Mouse (Mus musculus) hindbrain, embryonic 10.5 days (tissue): ENCODE results near the gene Hist1h2an. TPM values are rescaled to one million over a fixed set of nuclear protein-coding genes. Genes with fewer than 3 reads are reported as not detected.
"Not testable (repeated sequence)": the region's sequence is repeated elsewhere in the genome, so short reads cannot be mapped to it uniquely, and the experiment has no call there.

Experiments used
- DNase-seq: peaks from one replicate; pipeline ENCODE4 v3.0.0-alpha.2; 2017; ENCODE audit warnings: low spot score
- H3K27ac ChIP-seq: fragments of 300-500 bp; sonication (generic); 2 replicates; pipeline ENCODE4 v1.5.1; 2016; ENCODE audit warnings: mild to moderate bottlenecking, moderate library complexity
- H3K27me3 ChIP-seq: fragments of 300-500 bp; sonication (generic); 2 replicates; pipeline ENCODE4 v1.6.1; 2016; ENCODE audit warnings: mild to moderate bottlenecking; ENCODE audit not compliant: poor library complexity, insufficient read depth, severe bottlenecking
- H3K36me3 ChIP-seq: fragments of 300-500 bp; sonication (generic); 2 replicates; pipeline ENCODE4 v1.6.1; 2016; ENCODE audit warnings: mild to moderate bottlenecking, moderate library complexity
- H3K4me1 ChIP-seq: fragments of 300-500 bp; sonication (generic); replicated peaks from 2 replicates; pipeline ENCODE4 v1.6.1; 2016; ENCODE audit warnings: mild to moderate bottlenecking
- H3K4me3 ChIP-seq: fragments of 300-500 bp; sonication (generic); 2 replicates; pipeline ENCODE4 v1.5.1; 2016; ENCODE audit warnings: mild to moderate bottlenecking, moderate library complexity
- H3K9me3 ChIP-seq: fragments of 300-500 bp; sonication (generic); 2 replicates; pipeline ENCODE4 v1.6.1; 2016; ENCODE audit warnings: mild to moderate bottlenecking, moderate library complexity
- WGBS: fragments of 180-500 bp; shearing (Covaris S2); methylation state at CpG from one replicate; pipeline ENCODE4 v1.1.7; 2016; 5-methylcytosine and 5-hydroxymethylcytosine counted together
- polyA plus RNA-seq: library from polyadenylated mRNA; unstranded; fragments of >200 nt; fragmentation: Nextera tagmentation; extraction: Ambion mirVana; gene quantifications from 2 replicates; pipeline ENCODE4 v1.2.1, GENCODE M21; 2016

The Hist1h2an gene
- polyA plus RNA-seq, 1 experiment from 2014 or later: 11.4 TPM

DNA sequence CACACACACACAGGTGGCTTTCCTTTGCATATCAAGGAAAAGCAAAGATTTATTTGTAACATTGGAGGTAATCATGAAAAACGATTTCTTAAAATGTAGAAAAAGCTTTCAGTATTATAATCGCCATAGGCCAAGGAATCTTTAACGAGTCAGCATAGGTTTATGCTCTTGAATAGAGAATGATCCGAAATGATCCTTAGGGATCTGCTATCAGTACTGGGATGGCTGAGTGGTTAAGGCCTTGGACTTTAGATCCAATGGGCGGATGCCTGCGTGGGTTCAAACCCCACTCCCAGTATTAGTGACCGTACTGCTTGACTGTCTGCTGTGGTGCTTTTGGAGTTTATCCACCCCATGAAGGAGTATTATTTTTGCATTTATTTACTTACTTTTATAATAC, 8.6 kb upstream of the Hist1h2an start:
- H3K4me1 ChIP-seq: peaks cover 6% of the 10 kb centered on the region
- DNase-seq: no peak
- no peaks in the 10 kb centered on the region for H3K36me3 ChIP-seq
- H3K9me3 ChIP-seq: no peaks in the 10 kb centered on the region
- no peak overlapping the region for H3K4me3 ChIP-seq
- no peak overlapping the region for H3K27ac ChIP-seq
- WGBS: 92% methylated on average over 7 of the region's 7 CpGs
- H3K27me3 ChIP-seq: no peaks in the 10 kb centered on the region

GRCm38 (mm10) chr13:21790601-21791283, 3.7 kb upstream of the Hist1h2an start:
- peaks cover 35% of the 10 kb centered on the region for H3K4me1 ChIP-seq
- no peaks in the 10 kb centered on the region; the same call in 1 of the 2 replicates for H3K27me3 ChIP-seq
- peak; percentile 40 for DNase-seq
- H3K9me3 ChIP-seq: no peaks in the 10 kb centered on the region
- H3K4me3 ChIP-seq: peak overlapping the region; percentile 39
- H3K36me3 ChIP-seq: no peaks in the 10 kb centered on the region
- WGBS: 6% methylated on average over 18 of the region's 18 CpGs
- H3K27ac ChIP-seq: peak overlapping the region; percentile 78

DNA sequence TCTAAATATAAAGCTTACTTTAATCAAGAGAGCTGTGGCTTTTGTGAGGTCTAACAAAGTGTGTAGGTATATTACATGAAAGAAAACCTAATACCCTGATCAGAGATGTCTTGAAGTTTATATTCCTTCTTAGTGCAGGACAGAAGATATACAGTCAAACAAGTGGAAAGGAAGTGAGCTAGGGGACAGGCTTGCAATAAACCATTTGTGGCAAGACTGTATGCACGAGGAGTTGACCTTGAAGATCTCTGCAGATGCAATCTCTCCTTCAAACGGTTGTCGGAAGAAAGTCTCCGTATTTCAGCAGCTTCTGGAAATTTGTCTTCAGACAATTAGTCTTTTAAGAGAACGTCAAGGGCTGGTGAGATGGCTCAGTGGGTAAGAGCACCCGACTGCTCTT, 2.9 kb upstream of the Hist1h2an start:
- Histone ChIP-seq H3K9me3 (no peaks in the 10 kb centered on the region), H3K27ac (no peak overlapping the region), H3K36me3 (no peaks in the 10 kb centered on the region), H3K4me3 (no peak overlapping the region), H3K4me1 (peaks cover 39% of the 10 kb centered on the region), H3K27me3 (no peaks in the 10 kb centered on the region; the same call in 1 of the 2 replicates)
- 65% methylated on average over 6 of the region's 6 CpGs for WGBS
- DNase-seq: no peak

GRCm38 (mm10) chr13:21787760-21788593, 959 bp upstream of the Hist1h2an start:
- peak overlapping the region; percentile 45 for H3K4me3 ChIP-seq
- H3K27me3 ChIP-seq: no peaks in the 10 kb centered on the region; the same call in 1 of the 2 replicates
- H3K36me3 ChIP-seq: no peaks in the 10 kb centered on the region
- no peak for DNase-seq
- WGBS: 13% methylated on average over 17 of the region's 21 CpGs
- H3K9me3 ChIP-seq: no peaks in the 10 kb centered on the region
- peaks cover 48% of the 10 kb centered on the region for H3K4me1 ChIP-seq
- peak overlapping the region; percentile 88 for H3K27ac ChIP-seq

DNA sequence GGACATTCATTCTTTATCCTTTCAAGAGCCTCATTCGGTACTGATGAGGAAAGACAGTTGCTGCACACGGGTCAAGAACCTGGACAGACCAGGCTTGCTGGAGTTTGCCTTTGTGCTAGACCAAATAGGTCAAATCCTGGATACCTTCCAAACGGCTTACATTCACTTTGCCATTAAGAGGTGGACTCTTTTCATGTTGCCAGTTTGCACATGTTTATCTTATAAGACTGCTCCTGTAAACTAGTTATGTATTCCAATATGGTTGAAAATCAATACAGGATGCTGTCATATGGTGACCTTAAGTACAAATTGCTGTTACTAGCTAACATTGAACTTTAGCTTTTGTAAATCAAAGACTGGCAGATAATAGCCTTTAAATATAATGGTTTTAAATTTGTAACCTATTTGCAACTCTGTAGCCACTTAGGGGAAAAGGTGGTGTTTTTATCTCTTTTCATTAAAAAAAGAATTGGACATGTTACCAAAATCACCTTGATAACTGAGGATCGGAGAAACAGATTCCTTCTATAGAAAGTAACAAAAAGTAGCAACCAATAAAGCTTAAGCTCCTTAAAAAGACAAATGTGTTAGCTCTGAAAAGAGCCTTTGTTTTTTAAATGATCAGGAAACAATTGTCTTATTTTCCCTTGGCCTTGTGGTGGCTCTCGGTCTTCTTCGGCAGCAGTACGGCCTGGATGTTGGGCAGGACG, 674 bp downstream of the Hist1h2an start:
- Histone ChIP-seq H3K4me3 (peak overlapping the region; percentile 51), H3K27ac (peak overlapping the region; percentile 91), H3K36me3 (no peaks in the 10 kb centered on the region), H3K9me3 (no peaks in the 10 kb centered on the region), H3K4me1 (peaks cover 57% of the 10 kb centered on the region), H3K27me3 (no peaks in the 10 kb centered on the region; the same call in 1 of the 2 replicates)
- WGBS: 6% methylated on average over 8 of the region's 8 CpGs
- peak; percentile 29 for DNase-seq

GRCm38 (mm10) chr13:21784311-21784710, 2.7 kb downstream of the Hist1h2an start:
- DNase-seq: no peak
- Histone ChIP-seq H3K9me3 (no peaks in the 10 kb centered on the region), H3K4me1 (peaks cover 65% of the 10 kb centered on the region), H3K27ac (peak overlapping the region; percentile 95), H3K4me3 (peak overlapping the region; percentile 58), H3K36me3 (no peaks in the 10 kb centered on the region), H3K27me3 (no peaks in the 10 kb centered on the region)
- 22% methylated on average over 6 of the region's 6 CpGs for WGBS

GRCm38 (mm10) chr13:21783734-21784161, 3.3 kb downstream of the Hist1h2an start:
- peak overlapping the region; percentile 58 for H3K4me3 ChIP-seq
- DNase-seq: peak; percentile 60
- peaks cover 59% of the 10 kb centered on the region for H3K4me1 ChIP-seq

DNA sequence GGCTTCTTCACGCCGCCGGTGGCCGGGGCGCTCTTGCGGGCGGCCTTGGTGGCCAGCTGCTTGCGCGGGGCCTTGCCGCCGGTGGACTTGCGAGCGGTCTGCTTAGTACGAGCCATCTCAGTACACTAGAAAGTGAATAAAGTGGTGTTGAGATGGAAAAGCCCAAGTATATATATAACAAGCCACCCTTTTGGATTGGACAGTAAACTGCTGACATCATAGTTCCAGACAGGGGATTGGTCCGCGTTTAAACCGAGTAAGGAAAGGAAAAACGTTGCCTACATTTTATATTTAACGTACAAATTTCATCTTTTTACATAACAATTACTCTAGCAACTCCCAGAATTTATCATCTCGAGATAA, 3.8 kb downstream of the Hist1h2an start, which contains the start of gene Hist1h3i:
Gene Hist1h3i, minus strand, starts transcription at position 116 of the 363 bp plus-strand sequence.
- H3K27me3 ChIP-seq: no peaks in the 10 kb centered on the region
- H3K27ac ChIP-seq: peak within 1 kb of the TSS; percentile 97
- no peaks in the 10 kb centered on the region for H3K9me3 ChIP-seq
- H3K36me3 ChIP-seq: no peaks in the 10 kb centered on the region
- H3K4me3 ChIP-seq: peak within 1 kb of the TSS; percentile 58
- DNase-seq: peak; percentile 57
- under 1% methylated on average over 17 of the region's 20 CpGs for WGBS
- peaks cover 58% of the 10 kb centered on the region for H3K4me1 ChIP-seq

More at GRCm38 (mm10) chr13:21783734-21784161, 3.3 kb downstream of the Hist1h2an start:
- Histone ChIP-seq H3K36me3 (no peaks in the 10 kb centered on the region), H3K27ac (peak overlapping the region; percentile 95), H3K9me3 (no peaks in the 10 kb centered on the region), H3K27me3 (no peaks in the 10 kb centered on the region)
- 1% methylated on average over 9 of the region's 9 CpGs for WGBS

DNA sequence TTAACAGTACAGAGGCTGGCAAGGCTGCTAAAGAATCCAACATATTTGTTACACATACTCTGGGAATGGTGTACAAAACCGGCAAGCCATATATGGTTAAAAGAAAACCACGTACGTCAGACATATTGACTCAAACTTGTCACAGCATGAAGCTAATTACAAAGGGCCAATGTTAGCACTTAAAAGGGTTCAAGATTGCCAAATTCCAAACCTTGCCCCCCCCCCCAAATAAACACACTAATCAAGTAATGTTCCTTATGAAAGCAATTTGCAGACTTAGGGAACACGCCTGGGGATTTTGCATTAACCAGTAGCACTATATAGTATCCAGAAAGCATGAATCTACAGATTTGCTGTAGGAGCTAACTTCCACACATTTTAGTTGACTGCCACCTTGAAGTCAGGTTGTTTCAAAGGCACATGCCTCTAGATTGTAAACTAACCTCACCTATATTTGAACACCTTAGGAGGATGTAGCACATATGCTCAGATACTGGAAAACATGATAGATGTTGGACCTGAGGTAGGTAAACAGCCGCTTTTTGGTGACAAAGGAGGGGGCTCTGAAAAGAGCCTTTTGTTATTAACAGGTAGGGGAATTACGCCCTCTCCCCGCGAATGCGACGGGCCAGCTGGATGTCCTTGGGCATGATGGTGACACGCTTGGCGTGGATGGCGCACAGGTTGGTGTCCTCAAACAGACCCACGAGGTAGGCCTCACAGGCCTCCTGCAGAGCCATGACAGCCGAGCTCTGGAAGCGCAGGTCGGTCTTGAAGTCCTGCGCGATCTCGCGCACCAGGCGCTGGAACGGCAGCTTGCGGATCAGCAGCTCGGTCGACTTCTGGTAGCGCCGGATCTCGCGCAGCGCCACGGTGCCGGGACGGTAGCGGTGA, 4.4 kb downstream of the Hist1h2an start:
- WGBS: 1% methylated on average over 15 of the region's 35 CpGs
- peak overlapping the region; percentile 58 for H3K4me3 ChIP-seq
- not testable (repeated sequence) for H3K36me3 ChIP-seq, H3K9me3 ChIP-seq, H3K27me3 ChIP-seq
- peaks cover 56% of the 10 kb centered on the region for H3K4me1 ChIP-seq
- DNase-seq: peak; percentile 57
- peak overlapping the region; percentile 97 for H3K27ac ChIP-seq

GRCm38 (mm10) chr13:21781639-21782038, 5.4 kb downstream of the Hist1h2an start:
- H3K9me3 ChIP-seq: no peaks in the 10 kb centered on the region
- no peaks in the 10 kb centered on the region for H3K27me3 ChIP-seq
- H3K36me3 ChIP-seq: no peaks in the 10 kb centered on the region
- DNase-seq: no peak
- WGBS: 81% methylated on average over 1 of the region's 1 CpGs
- peak overlapping the region; percentile 97 for H3K27ac ChIP-seq
- peaks cover 61% of the 10 kb centered on the region for H3K4me1 ChIP-seq
- H3K4me3 ChIP-seq: peak overlapping the region; percentile 58; the same call in 1 of the 2 replicates

DNA sequence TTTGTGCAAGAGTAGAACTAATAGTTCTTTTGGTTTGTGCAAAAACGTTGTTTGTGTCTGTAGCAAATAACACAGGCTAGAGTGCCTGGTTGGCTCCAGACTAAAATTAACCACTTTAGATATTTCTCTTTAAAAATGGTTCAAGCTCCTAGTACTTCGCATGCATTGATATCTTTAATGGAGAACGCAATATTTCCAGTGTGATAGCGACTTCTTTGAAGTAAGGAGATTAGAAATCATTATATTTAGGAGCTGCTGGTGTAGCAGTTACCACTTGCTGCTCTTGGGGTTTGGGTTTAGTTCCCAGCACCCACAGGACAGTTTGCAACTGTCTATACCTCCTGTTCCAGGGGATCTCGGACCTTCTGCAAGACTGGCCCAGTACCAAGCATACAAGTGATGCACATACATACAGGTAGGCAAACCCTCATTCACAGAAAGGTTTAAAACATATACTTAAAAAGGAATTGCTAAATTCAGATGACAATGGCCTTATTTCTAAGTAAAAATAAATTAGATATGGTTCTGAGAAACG, 5.9 kb downstream of the Hist1h2an start:
- Histone ChIP-seq H3K4me1 (peaks cover 55% of the 10 kb centered on the region), H3K36me3 (no peaks in the 10 kb centered on the region), H3K27ac (peak overlapping the region; percentile 97), H3K9me3 (no peaks in the 10 kb centered on the region), H3K4me3 (peak overlapping the region; percentile 77), H3K27me3 (no peaks in the 10 kb centered on the region)
- DNase-seq: no peak
- 45% methylated on average over 6 of the region's 6 CpGs for WGBS
